Mouse (Mus musculus) bone marrow, adult 2 months (tissue): ENCODE results near the gene Slc4a1.

Experiments
- CTCF ChIP-seq: fragments of 200-500 bp; IDR thresholded peaks from 2 replicates; pipeline ENCODE4 v1.5.1; 2011; ENCODE audit warnings: low read length, control low read depth; ENCODE audit not compliant: control insufficient read depth, insufficient read depth
- POLR2A ChIP-seq: fragments of 200-500 bp; IDR thresholded peaks from 2 replicates; pipeline ENCODE4 v1.6.1; 2011; ENCODE audit warnings: low read depth, mild to moderate bottlenecking, control low read depth, low read length, borderline replicate concordance; ENCODE audit not compliant: control insufficient read depth

- TF ChIP-seq CTCF (no peak), POLR2A (no peak)
These were observed 3.3 kb upstream of the Slc4a1 start for GRCm38 (mm10) chr11:102369263-102369662.
